Mouse (Mus musculus): ENCODE results near the gene Ttll4. TPM values are rescaled to one million over a fixed set of nuclear protein-coding genes. Genes with fewer than 3 reads are reported as not detected.
A peak's percentile ranks its signal among the peaks of the same experiment; 100 is the strongest.

Ttll4 gene
- polyA plus RNA-seq, 1 experiment: 6.2 TPM

DNA sequence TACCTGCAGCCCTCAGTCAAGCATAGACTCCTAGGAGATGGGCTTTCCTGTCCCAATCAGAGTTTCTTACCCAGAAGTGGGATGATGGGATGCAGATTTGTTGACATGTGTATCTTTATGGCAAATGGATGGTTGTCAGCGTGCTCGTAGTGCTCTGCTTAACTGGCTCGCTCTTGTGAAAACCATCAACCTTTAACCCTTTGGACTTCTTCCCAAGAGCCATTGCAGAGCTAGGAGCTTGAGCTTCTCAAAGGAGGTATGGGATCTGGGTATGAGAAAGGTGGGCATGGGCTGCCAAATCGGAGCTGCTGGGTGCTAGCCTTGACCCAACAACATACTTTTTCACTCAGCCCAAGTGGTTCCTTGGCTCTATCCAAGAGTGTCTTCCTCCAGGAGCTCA lies 34.3 kb downstream of the Ttll4 start:
- Histone ChIP-seq H3K4me1 (ENCODE audit: control insufficient read depth, insufficient read depth, insufficient read length, low read length) (0 out of 2 replicates have a peak, but pooled peaks cover 3% of the 10 kb centered on the region), H3K4me3 (ENCODE audit: insufficient read depth, low read depth, low read length) (no peak overlapping the region)

DNA sequence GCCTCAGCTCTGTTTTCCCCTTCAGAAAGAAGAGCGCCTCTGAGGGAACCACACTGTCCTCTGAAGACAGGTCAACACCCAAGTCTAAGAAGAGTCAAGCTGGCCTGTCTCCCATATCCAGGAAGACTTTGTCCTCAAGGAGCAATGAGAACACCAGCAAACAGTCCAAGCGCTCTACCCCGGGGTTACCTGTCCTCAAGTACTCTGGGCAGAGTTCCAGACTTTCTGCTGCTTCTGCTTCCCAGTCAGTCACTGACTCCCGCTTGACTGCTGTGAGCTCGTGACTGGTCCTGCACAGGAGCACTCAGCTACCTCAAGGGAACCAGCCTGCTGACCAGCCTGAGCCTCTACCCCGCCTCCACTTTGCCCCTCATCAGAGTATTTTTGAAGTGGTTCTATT lies 35.9 kb downstream of the Ttll4 start:
- Histone ChIP-seq H3K4me3 (ENCODE audit: insufficient read depth, low read depth, low read length) (no peak overlapping the region), H3K27ac (replicated peaks; ENCODE audit: low read depth, low read length) (no peak overlapping the region), H3K4me1 (ENCODE audit: control insufficient read depth, insufficient read depth, insufficient read length, low read length) (0 out of 2 replicates have a peak, but pooled peaks cover 3% of the 10 kb centered on the region)

More for the DNA sequence above, 34.3 kb downstream of the Ttll4 start:
- no peak overlapping the region for H3K27ac ChIP-seq (replicated peaks; ENCODE audit: low read depth, low read length)

DNA sequence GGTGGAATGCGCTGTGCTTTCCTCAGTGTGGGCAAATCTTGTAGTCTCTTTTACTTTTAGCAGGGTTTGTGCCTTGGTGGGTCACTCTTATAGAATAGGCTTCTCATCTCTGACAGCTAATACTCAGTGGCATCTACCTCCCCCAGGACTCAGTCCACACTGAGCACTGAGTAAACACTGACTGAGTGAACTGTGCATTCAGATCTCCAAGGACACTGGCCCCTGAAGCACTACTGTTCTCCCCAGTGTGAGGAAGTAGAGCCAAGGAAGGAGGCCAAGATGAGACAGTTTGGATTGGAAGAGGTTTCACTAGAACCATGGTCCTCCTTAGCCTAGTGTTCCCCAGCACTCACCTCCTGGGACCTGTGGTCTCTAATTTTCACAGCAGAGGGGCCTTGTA lies 36.8 kb downstream of the Ttll4 start:
- Histone ChIP-seq H3K4me1 (ENCODE audit: control insufficient read depth, insufficient read depth, insufficient read length, low read length) (0 out of 2 replicates have a peak, but pooled peaks cover 3% of the 10 kb centered on the region), H3K27ac (replicated peaks; ENCODE audit: low read depth, low read length) (peak overlapping the region; percentile 62)

GRCm38 (mm10) chr1:74698791-74699190 lies 37.2 kb downstream of the Ttll4 start:
- peak overlapping the region; percentile 62 for H3K27ac ChIP-seq (replicated peaks; ENCODE audit: low read depth, low read length)
- H3K4me1 ChIP-seq (ENCODE audit: control insufficient read depth, insufficient read depth, insufficient read length, low read length): 0 out of 2 replicates have a peak, but pooled peaks cover 3% of the 10 kb centered on the region
- no peak overlapping the region for H3K4me3 ChIP-seq (ENCODE audit: insufficient read depth, low read depth, low read length)

More for the DNA sequence above, 36.8 kb downstream of the Ttll4 start:
- H3K4me3 ChIP-seq (ENCODE audit: insufficient read depth, low read depth, low read length): no peak overlapping the region

DNA sequence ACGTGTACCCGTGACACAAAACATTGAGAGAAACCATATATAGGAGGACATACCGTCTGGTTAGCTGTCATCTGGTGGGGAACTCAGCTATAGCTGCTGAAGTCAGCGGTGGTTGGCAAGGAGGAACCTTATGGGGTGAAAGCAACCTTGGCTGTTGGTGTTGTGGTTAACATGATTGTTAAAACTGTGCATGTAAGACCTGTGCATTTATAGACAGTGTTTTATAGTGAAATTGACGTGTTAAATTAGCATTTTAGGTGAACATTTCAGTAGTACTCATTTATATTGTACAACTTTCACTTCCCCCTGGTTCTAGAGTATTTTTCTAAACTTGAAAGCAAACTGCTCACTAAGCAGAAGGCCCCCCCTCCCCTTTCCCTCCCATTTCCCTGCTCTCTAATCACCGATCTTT lies 40.6 kb downstream of the Ttll4 start:
- Histone ChIP-seq H3K4me3 (ENCODE audit: insufficient read depth, low read depth, low read length) (no peak overlapping the region), H3K27ac (replicated peaks; ENCODE audit: low read depth, low read length) (no peak overlapping the region), H3K4me1 (ENCODE audit: control insufficient read depth, insufficient read depth, insufficient read length, low read length) (0 out of 2 replicates have a peak, but pooled peaks cover 3% of the 10 kb centered on the region)

DNA sequence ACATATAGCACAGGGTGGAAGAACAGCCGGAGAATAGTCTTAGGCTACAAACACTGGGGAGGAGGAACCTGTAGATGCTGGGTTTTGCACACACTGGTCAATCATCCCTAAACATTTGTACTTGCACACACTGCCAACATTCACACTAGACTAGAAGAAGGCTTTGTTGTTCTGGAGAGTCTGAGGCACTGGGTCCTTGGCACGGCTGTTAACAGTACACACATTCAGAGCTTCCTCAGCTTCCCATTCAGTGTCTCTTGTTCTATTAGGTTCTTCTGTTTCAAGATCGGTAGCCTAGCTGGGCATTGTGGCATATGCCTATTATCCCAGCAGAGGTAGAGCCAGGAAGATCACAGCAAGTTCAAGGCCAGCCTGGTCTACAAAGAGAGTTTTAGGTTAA lies 42.6 kb downstream of the Ttll4 start:
- H3K4me1 ChIP-seq (ENCODE audit: control insufficient read depth, insufficient read depth, insufficient read length, low read length): no peaks in the 10 kb centered on the region
- H3K27ac ChIP-seq (replicated peaks; ENCODE audit: low read depth, low read length): no peak overlapping the region
- H3K4me3 ChIP-seq (ENCODE audit: insufficient read depth, low read depth, low read length): no peak overlapping the region

GRCm38 (mm10) chr1:74705016-74705415 lies 43.5 kb downstream of the Ttll4 start:
- Histone ChIP-seq H3K4me3 (ENCODE audit: insufficient read depth, low read depth, low read length) (no peak overlapping the region), H3K27ac (replicated peaks; ENCODE audit: low read depth, low read length) (no peak overlapping the region)

DNA sequence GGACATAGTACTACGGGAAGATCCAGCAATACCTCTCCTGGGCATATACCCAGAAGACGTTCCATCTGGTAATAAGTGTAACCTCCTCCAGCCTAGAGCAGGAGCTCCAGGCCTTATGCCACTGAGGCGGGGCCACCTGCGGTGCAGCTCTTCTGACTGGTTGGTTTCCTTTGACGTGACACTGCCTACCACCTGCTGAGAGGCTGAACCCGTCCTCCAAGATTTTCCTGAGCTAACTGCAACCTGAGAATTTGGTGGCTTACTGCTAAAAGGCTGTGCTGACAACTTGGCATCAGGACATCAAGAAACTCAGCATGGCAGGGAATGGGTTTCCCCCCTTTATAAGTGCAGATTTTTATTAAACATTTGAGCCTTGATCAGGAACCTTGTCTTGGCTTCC lies 48.0 kb downstream of the Ttll4 start:
- no peak overlapping the region for H3K4me3 ChIP-seq (ENCODE audit: insufficient read depth, low read depth, low read length)
- 0 out of 2 replicates have a peak, but pooled peaks cover 2% of the 10 kb centered on the region for H3K4me1 ChIP-seq (ENCODE audit: control insufficient read depth, insufficient read depth, insufficient read length, low read length)
- H3K27ac ChIP-seq (replicated peaks; ENCODE audit: low read depth, low read length): no peak overlapping the region

More at GRCm38 (mm10) chr1:74705016-74705415, 43.5 kb downstream of the Ttll4 start:
- no peaks in the 10 kb centered on the region for H3K4me1 ChIP-seq (ENCODE audit: control insufficient read depth, insufficient read depth, insufficient read length, low read length)

DNA sequence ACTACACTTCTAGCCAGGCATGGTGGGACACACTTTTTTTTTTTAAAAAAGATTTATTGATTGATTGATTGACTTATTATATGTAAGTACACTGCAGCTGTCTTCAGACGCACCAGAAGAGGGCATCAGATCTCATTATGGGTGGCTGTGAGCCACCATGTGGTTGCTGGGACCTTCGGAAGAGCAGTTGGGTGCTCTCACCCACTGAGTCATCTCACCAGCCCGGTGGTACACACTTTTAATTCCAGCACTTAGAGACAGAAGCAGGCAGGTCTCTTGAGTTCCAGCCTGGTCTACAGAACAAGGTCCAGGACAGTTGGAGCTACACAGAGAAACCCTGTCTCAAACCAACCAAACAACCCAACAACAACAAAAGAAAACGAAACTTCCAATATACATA lies 50.5 kb downstream of the Ttll4 start:
- peaks cover 7% of the 10 kb centered on the region; the same call in 1 of the 2 replicates for H3K4me1 ChIP-seq (ENCODE audit: control insufficient read depth, insufficient read depth, insufficient read length, low read length)
- H3K4me3 ChIP-seq (ENCODE audit: insufficient read depth, low read depth, low read length): no peak overlapping the region
- peak overlapping the region; percentile 42; the same call in 1 of the 2 replicates for H3K27ac ChIP-seq (replicated peaks; ENCODE audit: low read depth, low read length)

- Histone ChIP-seq H3K4me3 (ENCODE audit: insufficient read depth, low read depth, low read length) (peak overlapping the region; percentile 74; the same call in 1 of the 2 replicates), H3K27ac (replicated peaks; ENCODE audit: low read depth, low read length) (peak overlapping the region; percentile 81), H3K4me1 (ENCODE audit: control insufficient read depth, insufficient read depth, insufficient read length, low read length) (peaks cover 7% of the 10 kb centered on the region; the same call in 1 of the 2 replicates)
Observed at GRCm38 (mm10) chr1:74712461-74713098, 51.0 kb downstream of the Ttll4 start.

DNA sequence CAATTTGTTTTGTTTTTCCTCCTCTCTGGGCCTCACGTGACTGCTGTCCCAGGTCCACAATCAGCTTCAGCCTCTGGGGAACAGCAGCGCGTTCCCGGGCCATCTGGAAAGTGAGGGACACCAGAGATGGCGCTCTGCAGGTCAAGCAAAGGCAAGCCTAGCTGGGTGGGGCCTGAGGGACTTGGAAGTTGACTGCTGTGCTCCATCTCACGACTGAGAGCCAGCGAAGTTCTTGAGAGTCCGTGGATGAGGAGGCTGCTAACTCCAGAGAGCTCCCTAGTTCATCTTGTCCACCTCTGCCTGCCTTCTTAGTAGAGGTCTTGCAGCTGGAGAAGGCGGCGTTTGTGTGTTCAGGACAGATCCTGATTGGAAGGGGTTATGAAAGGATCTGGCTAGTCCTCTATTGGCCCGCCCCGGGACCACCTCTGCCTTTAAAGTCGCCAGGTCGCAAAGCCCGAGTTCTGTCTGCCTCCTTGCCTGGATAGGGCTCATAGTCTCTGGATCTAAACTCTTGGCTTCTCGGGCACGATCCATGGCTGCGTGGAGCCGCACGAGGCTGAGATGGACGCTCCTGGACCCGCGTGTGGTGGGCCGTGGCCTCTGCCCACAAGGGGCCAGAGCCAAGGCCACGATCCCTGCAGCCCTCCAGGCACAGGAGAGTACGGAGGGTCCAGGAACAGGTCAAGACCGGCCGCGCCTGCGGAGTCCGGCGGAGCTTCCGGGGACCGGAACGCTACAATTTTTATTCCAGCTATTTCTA lies 51.7 kb downstream of the Ttll4 start, which contains the start of gene Cyp27a1:
TSS of gene Cyp27a1 (plus strand) at position 476 of the 760 bp plus-strand sequence.
- peak within 1 kb of the TSS; percentile 81 for H3K27ac ChIP-seq (replicated peaks; ENCODE audit: low read depth, low read length)
- H3K4me3 ChIP-seq (ENCODE audit: insufficient read depth, low read depth, low read length): peak within 1 kb of the TSS; percentile 74

GRCm38 (mm10) chr1:74713859-74714730 lies 52.5 kb downstream of the Ttll4 start:
- Histone ChIP-seq H3K27ac (replicated peaks; ENCODE audit: low read depth, low read length) (peak overlapping the region; percentile 81), H3K4me3 (ENCODE audit: insufficient read depth, low read depth, low read length) (peak overlapping the region; percentile 74), H3K4me1 (ENCODE audit: control insufficient read depth, insufficient read depth, insufficient read length, low read length) (peaks cover 7% of the 10 kb centered on the region; the same call in 1 of the 2 replicates)

More for the DNA sequence above, 51.7 kb downstream of the Ttll4 start, which contains the start of gene Cyp27a1:
- peaks cover 7% of the 10 kb centered on the region; the same call in 1 of the 2 replicates for H3K4me1 ChIP-seq (ENCODE audit: control insufficient read depth, insufficient read depth, insufficient read length, low read length)

GRCm38 (mm10) chr1:74714967-74715366 lies 53.4 kb downstream of the Ttll4 start:
- no peak overlapping the region for H3K27ac ChIP-seq (replicated peaks; ENCODE audit: low read depth, low read length)
- peak overlapping the region; percentile 74 for H3K4me3 ChIP-seq (ENCODE audit: insufficient read depth, low read depth, low read length)
- H3K4me1 ChIP-seq (ENCODE audit: control insufficient read depth, insufficient read depth, insufficient read length, low read length): peaks cover 7% of the 10 kb centered on the region; the same call in 1 of the 2 replicates

DNA sequence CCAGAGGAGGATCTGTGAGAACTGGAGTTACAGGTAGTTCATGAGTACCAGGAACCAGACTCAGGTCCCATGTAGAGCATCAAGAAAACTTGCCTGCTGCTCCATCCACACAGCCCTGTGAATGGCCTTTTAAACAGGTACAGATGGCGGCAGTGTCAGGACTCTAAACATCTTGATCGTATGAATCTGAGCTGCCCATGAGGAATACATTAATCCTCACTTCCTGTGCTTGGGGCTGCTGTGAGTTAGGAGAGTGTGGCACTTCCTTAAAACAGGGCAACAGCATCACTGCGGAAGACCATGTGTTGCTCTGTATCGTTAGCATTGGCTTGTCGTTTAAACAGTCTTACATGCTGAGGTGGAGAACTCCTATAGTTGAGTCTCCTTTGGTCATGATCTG lies 53.9 kb downstream of the Ttll4 start:
- H3K4me1 ChIP-seq (ENCODE audit: control insufficient read depth, insufficient read depth, insufficient read length, low read length): peaks cover 7% of the 10 kb centered on the region; the same call in 1 of the 2 replicates
- H3K27ac ChIP-seq (replicated peaks; ENCODE audit: low read depth, low read length): peak overlapping the region; percentile 58; the same call in 1 of the 2 replicates
- H3K4me3 ChIP-seq (ENCODE audit: insufficient read depth, low read depth, low read length): peak overlapping the region; percentile 45

All from brown adipose tissue, adult 24 weeks (tissue).